Mouse (Mus musculus) megakaryocyte, embryonic 14.5 days (primary cell): ENCODE data around the gene Urad. TPM values are rescaled to one million over a fixed set of nuclear protein-coding genes. Genes with fewer than 3 reads are reported as not detected.

Experiments used
- H3K27me3 ChIP-seq: replicated peaks from 2 replicates; pipeline ENCODE3; 2012; ENCODE audit warnings: inconsistent platforms
- H3K36me3 ChIP-seq: replicated peaks from 2 replicates; pipeline ENCODE3; 2012; ENCODE audit warnings: low read length, inconsistent platforms, mixed read lengths
- H3K4me1 ChIP-seq: 2 replicates; pipeline ENCODE4 v1.6.1; 2012; ENCODE audit warnings: inconsistent platforms
- H3K4me3 ChIP-seq: replicated peaks from 2 replicates; pipeline ENCODE3; 2012; ENCODE audit warnings: moderate library complexity, mild to moderate bottlenecking, inconsistent platforms
- H3K9me3 ChIP-seq: 2 replicates; pipeline ENCODE4 v1.6.1; 2012; ENCODE audit warnings: inconsistent platforms
- FLI1 ChIP-seq: IDR thresholded peaks from 2 replicates; pipeline ENCODE4 v1.6.1; 2012; ENCODE audit warnings: low read length, inconsistent platforms, mixed read lengths
- GATA1 ChIP-seq: IDR thresholded peaks from 3 replicates; pipeline ENCODE4 v1.6.1; 2012; ENCODE audit warnings: mixed read lengths, low read length, inconsistent platforms, borderline replicate concordance
- polyA plus RNA-seq: library from polyadenylated mRNA; stranded (reverse); fragments of >175 nt; gene quantifications from 2 replicates; pipeline ENCODE4 v1.2.3, GENCODE M21; 2012; ENCODE audit warnings: low replicate concordance; ENCODE audit not compliant: insufficient read depth

Urad gene
- polyA plus RNA-seq, 1 experiment = not detected

GRCm38 (mm10) chr5:147329946-147330345 lies 7.7 kb upstream of the Urad start:
- peaks cover 7% of the 10 kb centered on the region for H3K27me3 ChIP-seq
- no peaks in the 10 kb centered on the region for H3K36me3 ChIP-seq
- H3K9me3 ChIP-seq = peaks cover 11% of the 10 kb centered on the region
- no peak for TF ChIP-seq GATA1
- TF ChIP-seq FLI1 = no peak
- no peak overlapping the region for H3K4me3 ChIP-seq
- H3K4me1 ChIP-seq = no peaks in the 10 kb centered on the region

GRCm38 (mm10) chr5:147327636-147328035 lies 5.4 kb upstream of the Urad start:
- Histone ChIP-seq H3K4me1 (peaks cover 8% of the 10 kb centered on the region; the same call in 1 of the 2 replicates), H3K36me3 (no peaks in the 10 kb centered on the region)
- TF ChIP-seq GATA1 (no peak), FLI1 (no peak)

GRCm38 (mm10) chr5:147325931-147326330 lies 3.7 kb upstream of the Urad start:
- Histone ChIP-seq H3K9me3 (peaks cover 11% of the 10 kb centered on the region), H3K36me3 (no peaks in the 10 kb centered on the region), H3K4me1 (peaks cover 9% of the 10 kb centered on the region; the same call in 1 of the 2 replicates), H3K27me3 (peaks cover 30% of the 10 kb centered on the region), H3K4me3 (no peak overlapping the region)
- TF ChIP-seq FLI1 (no peak), GATA1 (no peak)

More at GRCm38 (mm10) chr5:147327636-147328035, 5.4 kb upstream of the Urad start:
- Histone ChIP-seq H3K4me3 (no peak overlapping the region), H3K27me3 (peaks cover 14% of the 10 kb centered on the region), H3K9me3 (peaks cover 11% of the 10 kb centered on the region)

- peaks cover 39% of the 10 kb centered on the region for H3K27me3 ChIP-seq
- peak overlapping the region; percentile 56 for H3K4me3 ChIP-seq
Measured at GRCm38 (mm10) chr5:147323237-147323917, 1.1 kb upstream of the Urad start.

GRCm38 (mm10) chr5:147319653-147320052 lies 2.6 kb downstream of the Urad start:
- TF ChIP-seq FLI1 (no peak), GATA1 (no peak)
- Histone ChIP-seq H3K27me3 (peaks cover 71% of the 10 kb centered on the region), H3K36me3 (no peaks in the 10 kb centered on the region), H3K4me1 (peaks cover 18% of the 10 kb centered on the region), H3K9me3 (no peaks in the 10 kb centered on the region), H3K4me3 (no peak overlapping the region)

More at GRCm38 (mm10) chr5:147323237-147323917, 1.1 kb upstream of the Urad start:
- Histone ChIP-seq H3K9me3 (peaks cover 11% of the 10 kb centered on the region), H3K4me1 (peaks cover 9% of the 10 kb centered on the region; the same call in 1 of the 2 replicates), H3K36me3 (no peaks in the 10 kb centered on the region)
- TF ChIP-seq FLI1 (no peak), GATA1 (no peak)

GRCm38 (mm10) chr5:147317991-147318390 lies 4.2 kb downstream of the Urad start:
- TF ChIP-seq FLI1 (no peak), GATA1 (no peak)
- Histone ChIP-seq H3K9me3 (no peaks in the 10 kb centered on the region), H3K27me3 (peaks cover 82% of the 10 kb centered on the region), H3K36me3 (no peaks in the 10 kb centered on the region), H3K4me3 (no peak overlapping the region), H3K4me1 (peaks cover 12% of the 10 kb centered on the region)

- H3K27me3 ChIP-seq = peaks cover 82% of the 10 kb centered on the region
- no peak for TF ChIP-seq FLI1
- TF ChIP-seq GATA1 = no peak
Measured at GRCm38 (mm10) chr5:147317321-147317720, 4.9 kb downstream of the Urad start.

GRCm38 (mm10) chr5:147315432-147316075 lies 6.7 kb downstream of the Urad start:
- H3K4me3 ChIP-seq = peak overlapping the region; percentile 86
- TF ChIP-seq FLI1 (no peak), GATA1 (no peak)
- H3K36me3 ChIP-seq = no peaks in the 10 kb centered on the region
- no peaks in the 10 kb centered on the region for H3K9me3 ChIP-seq
- H3K27me3 ChIP-seq = peaks cover 86% of the 10 kb centered on the region
- H3K4me1 ChIP-seq = peaks cover 9% of the 10 kb centered on the region

More at GRCm38 (mm10) chr5:147317321-147317720, 4.9 kb downstream of the Urad start:
- no peak overlapping the region for H3K4me3 ChIP-seq
- H3K36me3 ChIP-seq = no peaks in the 10 kb centered on the region
- peaks cover 9% of the 10 kb centered on the region for H3K4me1 ChIP-seq
- no peaks in the 10 kb centered on the region for H3K9me3 ChIP-seq

GRCm38 (mm10) chr5:147314646-147315431 lies 7.4 kb downstream of the Urad start:
- no peaks in the 10 kb centered on the region for H3K36me3 ChIP-seq
- H3K4me3 ChIP-seq = peak overlapping the region; percentile 86
- peaks cover 9% of the 10 kb centered on the region for H3K4me1 ChIP-seq
- H3K27me3 ChIP-seq = peaks cover 89% of the 10 kb centered on the region
- no peaks in the 10 kb centered on the region for H3K9me3 ChIP-seq
- TF ChIP-seq FLI1 (no peak), GATA1 (no peak)
